40 mouse cellular contexts compared by ENCODE assay signal in the genomic region with DNA sequence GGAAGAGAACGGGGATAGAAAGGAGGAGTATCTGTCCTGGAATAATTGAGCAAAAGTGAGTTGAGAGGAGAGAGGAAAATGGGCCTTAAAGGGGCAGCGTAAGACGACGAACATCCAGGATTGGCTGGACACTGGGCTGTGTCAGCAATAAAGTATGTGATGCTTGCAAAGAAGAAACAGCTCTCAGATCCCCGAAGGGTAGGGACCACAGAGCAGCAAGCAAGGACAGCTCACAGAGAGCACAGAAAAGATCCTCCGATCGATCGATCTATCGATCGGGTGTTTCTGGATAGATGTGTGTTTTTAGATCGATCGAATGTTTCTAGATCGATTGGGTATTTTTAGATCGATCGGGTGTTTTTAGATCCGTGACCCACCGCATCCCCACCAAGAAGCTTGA. TPM values are rescaled to one million over a fixed set of nuclear protein-coding genes. Genes with fewer than 3 reads are reported as not detected.
"Had no signal": no experiment of that assay in that cellular context is flagged by ENCODE, and none has a peak within 500 bp of the region (broad histone marks: within the 10 kb centered on the region; RNA-seq: fewer than 3 reads in every experiment).

No protein-coding gene starts in this region.

- H3K4me1 ChIP-seq: heart, embryonic 12.5 days; heart, embryonic 15.5 days; hindbrain, embryonic 10.5 days; hindbrain, embryonic 12.5 days; hindbrain, embryonic 13.5 days; hindbrain, embryonic 15.5 days; intestine, embryonic 15.5 days; kidney, embryonic 15.5 days had no signal

- H3K27ac ChIP-seq: heart, embryonic 13.5 days; heart, embryonic 15.5 days; hindbrain, embryonic 10.5 days; hindbrain, embryonic 12.5 days; hindbrain, embryonic 13.5 days; hindbrain, embryonic 14.5 days; hindbrain, embryonic 15.5 days; hindbrain, postnatal 0 days; intestine, embryonic 15.5 days; kidney, embryonic 15.5 days; kidney, postnatal 0 days; layer of hippocampus, adult 2 months had no signal

- H3K4me2 ChIP-seq: heart, embryonic 12.5 days; heart, embryonic 13.5 days; heart, embryonic 15.5 days; hindbrain, embryonic 12.5 days; hindbrain, embryonic 13.5 days; hindbrain, embryonic 14.5 days; hindbrain, embryonic 15.5 days; intestine, embryonic 15.5 days; kidney, embryonic 15.5 days had no signal

- H3K9me3 ChIP-seq: heart, embryonic 12.5 days; heart, embryonic 13.5 days; heart, embryonic 15.5 days; hindbrain, embryonic 10.5 days; hindbrain, embryonic 12.5 days; hindbrain, embryonic 13.5 days; hindbrain, embryonic 15.5 days; intestine, embryonic 15.5 days; kidney, embryonic 15.5 days had no signal

- ATAC-seq: hindbrain, embryonic 16.5 days; hindbrain, postnatal 0 days; inflammation-experienced regulatory T-cells, adult 6 months; intestine, embryonic 15.5 days; intestine, embryonic 16.5 days; intestine, postnatal 0 days had no signal

- H3K4me3 ChIP-seq: heart, embryonic 12.5 days; heart, embryonic 13.5 days; heart, embryonic 15.5 days; hindbrain, embryonic 10.5 days; hindbrain, embryonic 12.5 days; hindbrain, embryonic 13.5 days; hindbrain, embryonic 15.5 days; intestine, embryonic 15.5 days; kidney, embryonic 15.5 days; layer of hippocampus, adult 2 months had no signal

- H3K27me3 ChIP-seq: heart, embryonic 12.5 days; heart, embryonic 13.5 days; heart, embryonic 15.5 days; hindbrain, embryonic 12.5 days; hindbrain, embryonic 13.5 days; hindbrain, embryonic 15.5 days; intestine, embryonic 15.5 days; kidney, embryonic 15.5 days had no signal

- H3K9ac ChIP-seq: heart, embryonic 12.5 days; heart, embryonic 13.5 days; heart, embryonic 15.5 days; hindbrain, embryonic 12.5 days; hindbrain, embryonic 13.5 days; hindbrain, embryonic 14.5 days; hindbrain, embryonic 15.5 days; intestine, embryonic 15.5 days; kidney, embryonic 15.5 days had no signal

- DNase-seq: heart, postnatal 10 days; heart, postnatal 14 days; heart, postnatal 36 days; heart, postnatal 4 days; kidney, adult 11 months; kidney, adult 18-20 months; kidney, adult 2 months; kidney, adult 8-10 months; kidney, adult 9 months; kidney, postnatal 10 days; kidney, postnatal 14 days; kidney, postnatal 25 days; kidney, postnatal 36 days; kidney, postnatal 4 days; layer of hippocampus, adult 9-11 months; layer of hippocampus, postnatal 36 days had no signal

- H3K36me3 ChIP-seq: heart, embryonic 12.5 days; heart, embryonic 13.5 days; heart, embryonic 15.5 days; hindbrain, embryonic 10.5 days; hindbrain, embryonic 12.5 days; hindbrain, embryonic 13.5 days; hindbrain, embryonic 15.5 days; intestine, embryonic 15.5 days; kidney, embryonic 15.5 days had no signal

RNA-seq across cellular contexts. Expression of a gene that starts 50.3 kb away (rescaled TPM):
- total RNA-seq: heart, adult 8-10 months; heart, postnatal 10 days; heart, postnatal 14 days; heart, postnatal 25 days; heart, postnatal 36 days; heart, postnatal 4 days; hematopoietic stem cell, adult 5-6 weeks had no signal
- polyA plus RNA-seq: heart, embryonic 16.5 days; heart, postnatal 0 days; inflammation-experienced regulatory T-cells, adult 6 months; kidney, adult 2 months; kidney, embryonic 14.5 days; large intestine, adult 2 months had no signal
